Mouse (Mus musculus): ENCODE data around the gene A2ml1. TPM values are rescaled to one million over a fixed set of nuclear protein-coding genes. Genes with fewer than 3 reads are reported as not detected.
A peak's percentile ranks its signal among the peaks of the same experiment; 100 is the strongest.
"Not testable (repeated sequence)": the region's sequence is repeated elsewhere in the genome, so short reads cannot be mapped to it uniquely, and the experiment has no call there.

The A2ml1 gene
- not detected for total RNA-seq (2021)
- long read RNA-seq, experiment 1 = 0 reads
- long read RNA-seq, experiment 2 = 0 reads

- DNase-seq = no peak
Measured at GRCm38 (mm10) chr6:128581508-128581907, at the start of gene A2ml1. Gene A2ml1 (minus strand): TSS chr6:128581608.

GRCm38 (mm10) chr6:128629771-128630739 is 48.6 kb upstream of the A2ml1 start:
- peak; percentile 27 to 41 for DNase-seq

GRCm38 (mm10) chr6:128625246-128625645 is 43.8 kb upstream of the A2ml1 start:
- DNase-seq = not testable (repeated sequence)

GRCm38 (mm10) chr6:128624425-128624824 is 43.0 kb upstream of the A2ml1 start:
- no peak for DNase-seq

- not testable (repeated sequence) for DNase-seq
Measured at GRCm38 (mm10) chr6:128623433-128623832, 42.0 kb upstream of the A2ml1 start, which contains the start of gene Klrb1a. Gene Klrb1a (minus strand): TSS chr6:128623533.

GRCm38 (mm10) chr6:128622733-128623132 is 41.3 kb upstream of the A2ml1 start:
- peak in 1 of 2 experiments; percentile 5 for DNase-seq

- DNase-seq = no peak
Measured at GRCm38 (mm10) chr6:128606350-128606749, 24.9 kb upstream of the A2ml1 start.

- peak in 1 of 2 experiments; percentile 11 for DNase-seq
Measured at GRCm38 (mm10) chr6:128604512-128604911, 23.1 kb upstream of the A2ml1 start.

- no peak for DNase-seq
Measured at GRCm38 (mm10) chr6:128602463-128603201, 21.2 kb upstream of the A2ml1 start.

GRCm38 (mm10) chr6:128602026-128602425 is 20.6 kb upstream of the A2ml1 start:
- no peak for DNase-seq

GRCm38 (mm10) chr6:128599555-128599954 is 18.1 kb upstream of the A2ml1 start:
- DNase-seq = peak in 1 of 2 experiments; percentile 16

- DNase-seq = no peak
Measured at GRCm38 (mm10) chr6:128598256-128599047, 17.0 kb upstream of the A2ml1 start.

GRCm38 (mm10) chr6:128597121-128597522 is 15.7 kb upstream of the A2ml1 start:
- peak; percentile 55 to 60 for DNase-seq

- peak; percentile 31 to 45 for DNase-seq
Measured at GRCm38 (mm10) chr6:128594651-128595050, 13.2 kb upstream of the A2ml1 start.

GRCm38 (mm10) chr6:128589426-128589825 is 8.0 kb upstream of the A2ml1 start:
- no peak for DNase-seq

GRCm38 (mm10) chr6:128587619-128588018 is 6.2 kb upstream of the A2ml1 start:
- DNase-seq = no peak

GRCm38 (mm10) chr6:128585642-128586245 is 4.3 kb upstream of the A2ml1 start:
- DNase-seq = no peak

GRCm38 (mm10) chr6:128584070-128584660 is 2.8 kb upstream of the A2ml1 start:
- peak in 1 of 2 experiments; percentile 12 for DNase-seq

GRCm38 (mm10) chr6:128577301-128577700 is 4.1 kb downstream of the A2ml1 start:
- no peak for DNase-seq

- no peak for DNase-seq
Measured at GRCm38 (mm10) chr6:128566589-128566988, 14.8 kb downstream of the A2ml1 start.

GRCm38 (mm10) chr6:128554049-128554448 is 27.4 kb downstream of the A2ml1 start:
- DNase-seq = no peak

Measured in adrenal gland, postnatal 36 days (tissue).